Mouse (Mus musculus) neutrophil, adult 5-6 weeks (primary cell): Measurements from ENCODE around the gene Slc25a1. TPM values are rescaled to one million over a fixed set of nuclear protein-coding genes. Genes with fewer than 3 reads are reported as not detected.

Experiments used
- ATAC-seq: fragments of 151-379, 151-347 bp; 2 replicates; pipeline ENCODE4 v1.8.0; 2017; ENCODE audit warnings: mild to moderate bottlenecking, moderate TSS enrichment; ENCODE audit not compliant: insufficient number of reproducible peaks, poor library complexity, low FRiP score, severe bottlenecking; ENCODE audit errors: extremely low read depth
- total RNA-seq: library from RNA; stranded (forward); fragments of 200-1000 nt; gene quantifications from 2 replicates; pipeline ENCODE4 v1.2.3, GENCODE M21; 2017

Slc25a1 gene
- total RNA-seq, 1 experiment from 2014 or later: 20.4 TPM

DNA sequence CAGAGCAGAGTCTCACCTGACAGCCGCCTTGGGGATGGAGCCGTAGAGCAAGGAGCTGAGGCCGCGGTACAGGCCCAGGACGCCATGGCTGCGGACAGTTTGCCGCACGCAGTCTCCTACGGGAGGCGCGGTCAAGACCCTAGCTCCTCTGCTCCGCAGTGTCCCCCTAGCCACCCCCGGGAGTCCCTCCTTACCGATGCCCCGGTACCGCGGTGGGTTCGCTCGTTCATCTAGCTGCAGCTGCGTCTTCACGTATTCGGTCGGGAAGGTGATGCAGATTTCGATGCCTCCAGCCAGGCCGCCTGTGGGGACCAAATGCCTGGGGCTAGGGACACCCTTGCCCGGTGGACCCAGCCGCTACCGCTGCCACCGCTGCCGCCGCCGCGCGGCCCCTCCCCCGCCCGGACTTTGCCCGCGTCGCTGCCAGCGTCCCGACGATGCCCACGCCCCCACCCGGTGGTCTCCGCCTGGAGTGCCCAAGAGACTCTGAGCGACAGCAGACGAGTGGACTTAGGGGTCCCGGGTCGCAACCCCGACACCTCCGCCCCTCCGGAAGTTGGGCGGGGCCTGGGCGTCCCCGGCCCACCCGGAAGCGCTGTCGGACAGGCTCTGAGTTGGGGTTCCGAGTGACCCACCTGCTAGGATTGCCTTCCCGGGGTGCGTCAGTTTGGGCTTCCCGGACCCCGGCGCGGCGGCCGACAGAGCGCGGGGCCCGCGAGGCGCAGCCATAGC is 502 bp downstream of the Slc25a1 start:
- no peak for ATAC-seq

DNA sequence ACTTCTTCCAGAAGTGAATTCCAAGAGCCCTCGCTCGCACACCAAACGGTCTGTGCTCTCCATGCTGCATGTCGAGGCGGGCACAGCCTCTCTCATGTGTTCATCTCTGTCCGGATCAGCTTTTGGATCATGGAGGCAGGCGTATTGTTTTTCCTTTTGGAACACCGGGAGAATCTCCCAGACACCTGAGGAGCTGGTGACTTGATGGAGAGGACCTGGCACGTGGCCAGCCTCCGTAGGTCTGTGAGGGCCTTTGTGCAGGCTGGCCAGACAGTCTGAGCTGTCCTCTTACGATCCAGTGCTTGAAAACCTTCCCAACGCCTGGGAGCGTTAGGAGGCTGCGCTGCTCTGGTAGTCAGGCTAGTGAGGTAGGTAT is 5.9 kb downstream of the Slc25a1 start:
- ATAC-seq: no peak

GRCm38 (mm10) chr16:17921325-17922162 is 6.5 kb downstream of the Slc25a1 start:
- ATAC-seq: peak; percentile 92

DNA sequence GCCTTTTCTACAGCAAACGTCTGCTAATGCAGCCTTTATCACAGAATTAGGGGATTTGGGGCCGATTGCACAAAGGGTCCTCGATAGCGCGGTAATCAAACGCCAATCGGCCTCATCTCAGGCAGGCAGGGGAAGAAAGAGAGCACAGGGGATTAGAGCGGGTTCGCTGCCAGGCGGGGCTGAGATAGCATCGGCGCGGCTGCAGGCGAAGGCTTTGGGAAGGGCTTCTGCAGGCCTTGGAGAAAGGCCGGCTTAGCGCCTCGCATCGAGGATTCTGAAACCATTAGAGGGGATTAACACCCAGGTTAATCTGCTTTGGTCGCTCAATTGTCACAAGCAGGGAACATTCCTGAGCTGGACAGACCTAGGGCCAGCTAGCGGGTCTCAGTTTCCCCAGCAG is 7.4 kb downstream of the Slc25a1 start:
- no peak for ATAC-seq

DNA sequence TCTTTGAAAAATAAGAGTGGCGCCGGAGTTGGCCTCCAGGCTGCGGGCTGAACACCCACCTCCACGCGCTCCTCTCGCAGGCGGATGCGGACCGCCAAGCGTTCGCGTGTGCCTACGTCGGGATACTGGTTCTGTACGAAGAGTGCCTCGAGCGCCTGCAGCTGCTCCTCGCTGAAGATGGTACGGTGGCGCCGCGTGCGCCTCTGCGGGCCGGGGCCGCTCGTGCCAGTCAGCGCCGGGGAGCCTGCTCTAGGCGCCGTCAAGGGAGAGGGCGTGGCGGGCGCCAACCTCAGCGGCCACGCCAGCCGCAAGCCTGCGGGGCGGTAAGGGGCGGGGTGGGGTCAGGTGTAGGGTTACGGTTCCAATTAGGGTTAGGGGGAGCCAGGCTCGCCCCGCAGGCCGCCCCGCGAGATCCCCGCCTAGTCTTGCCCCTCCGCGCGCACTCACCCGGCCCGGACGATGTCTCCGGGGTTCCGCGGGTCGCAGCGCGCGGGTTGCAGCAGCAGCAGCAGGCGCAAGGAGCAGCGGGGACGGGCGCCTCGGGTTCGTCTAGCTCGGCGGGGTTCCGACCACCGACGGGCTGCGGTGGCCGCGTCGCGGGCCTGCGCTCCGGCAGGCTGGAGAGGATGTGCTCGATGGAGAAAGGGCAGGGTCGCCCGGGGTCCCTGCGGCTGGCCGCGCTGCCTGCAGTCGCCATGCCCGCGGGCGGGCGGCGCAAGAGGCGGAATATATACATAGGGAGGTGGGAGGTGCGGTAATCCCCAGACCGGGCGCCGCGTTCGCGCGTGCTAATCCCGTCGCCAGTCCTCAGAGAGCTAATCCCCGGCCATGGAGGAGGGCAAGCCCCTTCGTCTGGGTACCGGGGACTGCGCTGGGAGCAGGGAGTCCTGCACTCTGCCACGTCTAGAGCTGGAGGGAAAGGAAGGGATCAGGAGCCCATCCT is 13.4 kb downstream of the Slc25a1 start, which contains the start of gene Gsc2:
TSS of gene Gsc2 (minus strand) at position 753 of the 943 bp plus-strand sequence.
- ATAC-seq: no peak

GRCm38 (mm10) chr16:17911052-17911595 is 16.9 kb downstream of the Slc25a1 start, which contains the start of gene Ess2:
Ess2 (minus strand) TSS chr16:17911348.
- ATAC-seq: peak; percentile 96

GRCm38 (mm10) chr16:17898462-17898861 is 29.6 kb downstream of the Slc25a1 start, which contains the start of the genes Dgcr2 and Tssk2:
Dgcr2 (minus strand) TSS chr16:17898562.
Tssk2 (plus strand) TSS chr16:17898637.
- ATAC-seq: no peak

- ATAC-seq: no peak
These were observed 31.9 kb downstream of the Slc25a1 start for GRCm38 (mm10) chr16:17896091-17896490.

GRCm38 (mm10) chr16:17893923-17894322 is 34.1 kb downstream of the Slc25a1 start, which contains the start of gene Tssk1:
Tssk1 (plus strand) TSS chr16:17894223.
- ATAC-seq: no peak

DNA sequence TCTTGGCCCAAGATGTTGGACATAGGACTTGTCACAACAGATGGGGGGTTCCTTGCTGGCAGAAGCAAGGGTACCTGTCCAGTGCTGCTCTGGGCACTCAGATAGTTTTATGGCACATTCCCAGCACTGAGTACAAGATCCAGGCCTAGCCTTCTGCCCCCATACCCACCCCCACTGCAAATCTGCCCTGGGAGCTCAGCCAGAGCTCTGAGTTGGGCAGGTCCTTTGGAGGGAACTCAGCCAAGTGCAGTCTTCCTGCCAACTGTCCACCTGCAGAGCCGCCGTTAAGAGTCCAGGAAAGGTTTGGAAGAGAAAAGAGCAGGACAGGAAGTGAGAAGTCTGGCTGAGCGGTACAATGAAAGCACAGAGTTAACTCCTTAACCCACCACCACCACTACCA is 35.4 kb downstream of the Slc25a1 start:
- ATAC-seq: no peak

DNA sequence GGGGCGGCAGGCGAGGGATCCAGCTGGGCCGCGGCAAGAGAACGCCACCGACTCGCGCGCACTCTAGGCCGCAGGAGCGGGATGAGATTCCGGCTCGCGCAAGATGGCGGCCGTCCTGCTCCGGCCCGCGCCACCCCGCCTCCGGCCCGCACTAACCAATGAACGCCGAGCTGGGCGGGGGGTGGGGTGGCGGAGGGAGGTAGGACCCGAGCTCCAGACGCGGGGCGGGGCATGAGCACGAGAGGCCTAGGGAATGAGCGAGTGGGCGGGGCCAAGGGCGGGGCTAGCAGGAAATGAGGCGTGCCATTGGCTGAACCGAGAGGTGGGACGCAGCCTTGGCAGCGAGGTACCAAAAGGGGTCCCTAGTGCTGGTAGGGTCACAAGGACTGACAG is 36.5 kb downstream of the Slc25a1 start, which contains the start of gene Gm20518:
TSS of gene Gm20518 (minus strand) at position 105 of the 393 bp plus-strand sequence.
- ATAC-seq: peak; percentile 92

DNA sequence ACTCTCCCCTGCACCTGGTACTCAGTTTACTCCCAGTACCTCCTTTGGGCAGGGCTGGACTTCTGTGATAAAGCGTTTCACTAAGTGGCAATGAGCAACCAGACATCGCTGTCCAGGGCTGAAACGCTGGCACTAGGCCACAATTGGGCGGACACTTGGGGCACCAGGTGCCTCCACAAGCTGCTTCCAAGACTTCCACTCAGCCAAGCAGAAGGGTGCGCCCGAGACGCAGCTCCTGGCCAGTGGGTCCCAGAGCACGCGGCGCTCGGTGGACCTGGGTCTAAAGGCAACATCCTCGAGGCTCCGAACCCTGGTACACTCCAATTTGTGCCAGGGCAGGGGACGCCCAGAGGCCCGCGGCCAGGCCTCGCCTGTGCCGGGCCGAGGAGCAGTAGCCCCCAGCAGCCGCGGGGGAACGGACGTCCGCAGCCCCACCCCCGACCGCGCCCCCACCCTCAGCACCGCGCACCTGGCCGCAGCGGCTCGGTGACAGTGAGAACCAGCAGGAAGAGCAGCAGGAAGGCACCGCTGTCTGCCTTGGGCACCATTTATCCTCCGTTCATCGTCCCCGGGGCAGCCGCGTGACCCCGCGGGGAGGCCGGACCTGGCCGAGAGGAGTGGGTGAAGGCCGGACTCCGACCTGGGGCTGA is 37.0 kb downstream of the Slc25a1 start:
- ATAC-seq: no peak

DNA sequence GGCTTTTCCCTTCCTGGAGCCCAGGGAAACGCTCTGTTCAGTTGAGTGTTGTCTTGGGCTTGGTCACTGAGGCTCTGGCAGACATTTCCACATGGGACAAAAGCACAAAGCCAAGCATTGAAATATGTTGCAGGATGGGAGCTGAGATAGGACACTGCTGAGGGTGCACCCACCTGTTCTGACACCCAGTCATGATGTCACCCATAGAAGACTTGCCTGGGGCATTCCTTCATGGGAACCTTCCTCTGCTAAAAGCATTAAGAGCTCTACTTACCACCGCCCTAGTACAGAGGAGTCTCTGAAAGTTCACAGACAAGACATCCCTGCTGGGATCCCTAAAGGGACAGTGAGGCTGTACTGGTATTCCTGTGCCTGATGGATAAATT is 37.7 kb downstream of the Slc25a1 start:
- ATAC-seq: no peak

DNA sequence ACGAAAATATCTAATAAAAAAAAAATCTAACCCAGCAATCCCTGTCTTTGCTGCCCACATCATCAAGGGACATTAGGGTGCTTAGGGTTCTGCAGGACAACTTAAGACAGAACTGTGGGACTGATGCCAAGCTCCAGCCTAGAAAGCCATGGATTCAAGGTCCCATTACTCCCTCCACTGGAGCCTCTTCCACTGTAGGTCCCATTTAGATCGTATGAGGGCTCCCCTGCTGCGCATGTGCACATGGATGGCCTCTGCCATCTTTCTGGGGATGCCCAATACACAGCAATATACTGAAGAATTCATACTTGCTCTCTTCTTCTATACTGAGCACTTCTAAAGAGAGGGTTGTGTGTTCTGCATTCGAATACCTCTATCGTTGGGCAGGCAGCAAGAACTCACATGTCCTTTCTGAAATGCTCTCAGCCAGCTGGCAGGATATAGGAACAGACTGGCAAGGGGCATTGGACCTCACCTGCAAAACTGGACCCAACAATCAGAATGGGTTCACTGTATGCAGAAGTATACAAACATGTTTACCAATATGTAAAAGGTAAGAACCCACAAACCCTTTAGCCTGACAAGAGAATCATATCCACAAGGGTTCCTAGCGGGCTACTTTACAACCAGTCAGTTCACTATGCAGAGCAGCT is 38.2 kb downstream of the Slc25a1 start:
- no peak for ATAC-seq

DNA sequence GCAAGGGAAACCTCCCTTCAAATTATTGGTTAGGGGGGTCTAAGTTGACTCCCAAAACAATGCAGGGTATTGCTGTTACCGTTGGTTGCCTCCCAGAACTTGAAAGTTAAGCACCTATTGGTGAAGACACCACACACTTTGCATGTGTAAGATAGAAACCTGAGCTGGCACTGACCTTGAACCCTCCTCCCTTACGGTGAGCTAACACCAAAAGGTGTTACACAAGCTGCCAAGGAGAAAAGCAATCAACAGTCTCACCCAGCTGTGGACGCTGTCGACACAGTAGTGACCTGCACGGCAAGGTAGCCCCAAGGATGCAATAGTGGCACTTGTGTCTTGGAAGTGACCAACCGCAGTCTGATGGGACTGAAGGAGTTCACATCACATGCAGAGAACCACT is 43.9 kb downstream of the Slc25a1 start:
- no peak for ATAC-seq

DNA sequence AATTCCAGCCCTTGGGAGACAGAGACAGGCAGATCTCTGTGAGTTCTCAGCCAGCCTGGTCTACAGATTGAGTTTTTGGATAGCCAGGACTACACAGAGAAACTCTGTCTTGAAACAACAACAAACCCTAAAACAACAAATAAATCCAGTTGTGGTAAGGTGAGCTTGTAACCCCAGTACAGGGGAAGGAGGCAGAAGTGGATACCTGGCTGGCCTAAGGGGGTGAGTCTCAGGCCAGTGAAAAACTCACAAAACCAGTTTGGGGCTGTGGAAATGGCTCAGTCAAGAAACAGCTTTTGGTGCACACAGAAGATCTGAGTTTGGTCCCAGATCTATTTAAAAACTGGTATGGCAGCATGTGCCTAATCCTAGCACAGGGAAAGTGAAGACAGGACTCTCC is 45.8 kb downstream of the Slc25a1 start:
- no peak for ATAC-seq

DNA sequence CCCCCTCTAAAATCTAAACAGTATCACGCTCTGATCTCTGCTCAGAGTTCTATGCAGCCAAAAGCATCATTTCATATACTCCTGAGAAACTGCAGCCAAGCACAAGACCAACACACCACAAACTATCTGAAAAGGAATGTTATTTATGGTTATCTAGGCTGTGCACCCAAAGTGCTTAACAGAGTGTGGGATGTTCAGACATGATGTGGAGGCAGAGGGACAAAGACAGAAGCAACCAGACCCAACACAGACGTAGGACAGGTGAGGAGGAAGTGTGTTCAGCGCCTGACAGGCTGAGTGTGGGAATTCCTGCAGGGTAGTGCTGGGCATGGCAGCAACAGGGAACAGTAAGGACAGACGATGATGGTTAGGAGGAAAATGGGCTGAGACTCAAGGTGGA is 48.4 kb downstream of the Slc25a1 start:
- ATAC-seq: no peak

- no peak for ATAC-seq
These were observed 51.9 kb downstream of the Slc25a1 start for GRCm38 (mm10) chr16:17876096-17876495.
